Mouse (Mus musculus) small intestine, adult 2 months (tissue): ENCODE data around the gene Gdpd2. TPM values are rescaled to one million over a fixed set of nuclear protein-coding genes. Genes with fewer than 3 reads are reported as not detected.

ENCODE experiments used
- H3K27ac ChIP-seq: fragments of 200-500 bp; 2 replicates; pipeline ENCODE4 v1.5.1; 2012; ENCODE audit warnings: low read depth, low read length, control low read depth, inconsistent platforms; ENCODE audit not compliant: insufficient read depth
- H3K27me3 ChIP-seq: fragments of 200-500 bp; 2 replicates; pipeline ENCODE4 v1.6.1; 2012; ENCODE audit warnings: mild to moderate bottlenecking, moderate library complexity, low read length, inconsistent platforms; ENCODE audit not compliant: control insufficient read depth, insufficient read depth
- H3K36me3 ChIP-seq: fragments of 200-500 bp; 2 replicates; pipeline ENCODE4 v1.6.1; 2012; ENCODE audit warnings: mild to moderate bottlenecking, low read length, control low read depth, inconsistent platforms; ENCODE audit not compliant: control insufficient read depth, insufficient read depth
- H3K4me1 ChIP-seq: fragments of 200-500 bp; 2 replicates; pipeline ENCODE4 v1.6.1; 2012; ENCODE audit warnings: low read length, inconsistent platforms, mixed read lengths; ENCODE audit not compliant: control insufficient read depth, insufficient read depth, insufficient read length
- H3K4me3 ChIP-seq: fragments of 200-500 bp; 2 replicates; pipeline ENCODE4 v1.5.1; 2012; ENCODE audit warnings: low read depth, mild to moderate bottlenecking, control low read depth, inconsistent platforms, low read length, moderate library complexity
- CTCF ChIP-seq: fragments of 200-500 bp; IDR thresholded peaks from 2 replicates; pipeline ENCODE4 v1.5.1; 2012; ENCODE audit warnings: low read depth, mild to moderate bottlenecking, control low read depth, inconsistent platforms, low read length, moderate library complexity, mixed read lengths; ENCODE audit not compliant: insufficient replicate concordance, insufficient read length; ENCODE audit errors: extremely low read depth
- POLR2A ChIP-seq: fragments of 200-500 bp; IDR thresholded peaks from 2 replicates; pipeline ENCODE4 v1.6.1; 2012; ENCODE audit warnings: low read depth, mild to moderate bottlenecking, control low read depth, inconsistent platforms, low read length, moderate library complexity
- WGBS: fragments of 180-500 bp; shearing (Covaris S2); methylation state at CpG from one replicate; pipeline ENCODE4 v1.1.7; 2018; 5-methylcytosine and 5-hydroxymethylcytosine counted together
- polyA plus RNA-seq: library from polyadenylated mRNA; depleted of rRNA; stranded (reverse); fragments of >200 nt; gene quantifications from 2 replicates; pipeline ENCODE4 v1.2.3, GENCODE M21; 2012

Gene Gdpd2
- polyA plus RNA-seq, 1 experiment: 61.2 TPM

DNA sequence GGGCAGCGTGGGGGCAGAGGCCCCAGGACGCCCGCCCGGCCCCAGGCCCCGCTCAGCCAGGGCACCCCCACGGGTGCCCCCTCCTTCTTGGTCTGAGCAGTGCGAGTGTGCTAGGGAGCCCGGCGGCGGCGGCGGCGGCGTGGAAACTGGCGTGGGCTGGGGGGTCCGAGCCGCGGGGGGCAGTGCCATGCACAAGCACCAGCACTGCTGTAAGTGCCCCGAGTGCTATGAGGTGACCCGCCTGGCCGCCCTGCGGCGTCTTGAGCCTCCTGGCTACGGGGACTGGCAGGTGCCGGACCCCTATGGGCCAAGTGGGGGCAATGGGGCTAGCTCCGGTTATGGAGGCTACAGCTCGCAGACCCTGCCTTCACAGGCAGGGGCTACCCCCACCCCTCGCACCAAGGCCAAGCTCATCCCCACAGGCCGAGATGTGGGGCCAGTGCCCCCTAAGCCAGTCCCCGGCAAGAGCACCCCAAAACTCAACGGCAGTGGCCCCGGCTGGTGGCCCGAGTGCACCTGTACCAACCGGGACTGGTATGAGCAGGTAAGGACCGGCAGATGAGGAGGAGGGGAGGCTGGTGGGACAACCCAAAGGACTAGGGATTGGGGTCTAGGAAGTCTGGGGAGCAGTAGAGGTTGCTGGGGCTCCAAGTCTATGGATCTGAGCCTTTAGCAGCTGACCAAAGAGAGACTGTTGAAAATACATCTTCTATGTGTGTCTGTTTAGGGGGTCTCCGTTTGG, 38.4 kb downstream of the Gdpd2 start:
- WGBS: 21% methylated on average over 36 of the region's 36 CpGs
- no peak for TF ChIP-seq CTCF
- no peak for TF ChIP-seq POLR2A

DNA sequence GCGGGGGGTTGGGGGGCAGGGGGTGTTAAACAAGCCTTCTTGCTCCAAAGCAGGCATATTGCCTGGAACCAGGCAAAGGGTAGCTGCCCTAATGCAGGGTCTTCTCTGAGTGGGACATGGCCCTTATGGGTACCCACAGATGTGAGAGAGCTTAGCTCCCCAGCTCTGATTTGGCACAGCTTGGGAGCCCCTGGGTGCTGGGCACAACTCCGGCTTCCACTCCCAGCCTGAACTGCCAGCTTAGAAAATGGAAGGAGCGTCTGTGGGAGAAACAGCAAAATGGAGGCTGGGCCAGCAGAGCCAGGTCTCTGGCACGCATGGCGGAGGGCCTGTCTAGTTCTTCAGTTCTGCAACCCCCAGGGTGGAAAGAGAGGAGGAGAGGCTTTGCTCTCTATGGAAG, 39.6 kb downstream of the Gdpd2 start:
- H3K27ac ChIP-seq: no peak overlapping the region
- H3K27me3 ChIP-seq: no peaks in the 10 kb centered on the region
- H3K36me3 ChIP-seq: no peaks in the 10 kb centered on the region
- 0 out of 2 replicates have a peak, but pooled peaks cover 5% of the 10 kb centered on the region for H3K4me1 ChIP-seq
- H3K4me3 ChIP-seq: no peak overlapping the region
- TF ChIP-seq POLR2A (no peak), CTCF (no peak)
- 96% methylated on average over 5 of the region's 5 CpGs for WGBS

More for the DNA sequence above, 38.4 kb downstream of the Gdpd2 start:
- H3K4me3 ChIP-seq: peak overlapping the region; percentile 53
- H3K27ac ChIP-seq: no peak overlapping the region
- H3K4me1 ChIP-seq: 0 out of 2 replicates have a peak, but pooled peaks cover 5% of the 10 kb centered on the region
- no peaks in the 10 kb centered on the region for H3K36me3 ChIP-seq
- no peaks in the 10 kb centered on the region for H3K27me3 ChIP-seq

DNA sequence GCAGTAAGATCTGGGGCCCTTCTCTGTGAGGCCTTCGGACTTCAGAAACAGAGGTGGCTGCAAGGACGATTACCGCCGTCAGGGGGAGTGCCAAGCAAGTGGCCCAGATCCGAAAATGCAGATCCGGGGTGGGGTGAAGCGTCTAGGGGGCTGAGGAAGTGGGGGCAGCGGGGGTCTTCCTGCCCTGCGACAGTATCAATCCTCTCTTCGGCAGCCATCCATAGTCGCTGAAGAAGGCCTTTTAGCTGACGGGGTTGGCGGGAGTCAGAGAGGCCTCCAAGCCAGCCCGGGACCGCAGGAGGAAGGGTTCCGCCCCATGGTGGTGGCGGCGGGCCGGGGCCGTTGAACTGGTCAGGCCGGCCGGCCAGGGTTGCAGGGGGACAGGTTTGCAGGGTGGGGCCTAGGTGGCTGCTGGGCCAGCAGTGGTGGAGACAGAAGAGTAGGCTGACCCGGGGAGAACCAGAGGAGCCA, 44.7 kb downstream of the Gdpd2 start:
- Histone ChIP-seq H3K27me3 (no peaks in the 10 kb centered on the region), H3K27ac (peak overlapping the region; percentile 45; the same call in 1 of the 2 replicates), H3K4me3 (peak overlapping the region; percentile 72), H3K36me3 (no peaks in the 10 kb centered on the region), H3K4me1 (peaks cover 3% of the 10 kb centered on the region)
- 11% methylated on average over 23 of the region's 23 CpGs for WGBS
- TF ChIP-seq CTCF (peak; percentile 70; the same call in 1 of the 2 replicates), POLR2A (no peak)

DNA sequence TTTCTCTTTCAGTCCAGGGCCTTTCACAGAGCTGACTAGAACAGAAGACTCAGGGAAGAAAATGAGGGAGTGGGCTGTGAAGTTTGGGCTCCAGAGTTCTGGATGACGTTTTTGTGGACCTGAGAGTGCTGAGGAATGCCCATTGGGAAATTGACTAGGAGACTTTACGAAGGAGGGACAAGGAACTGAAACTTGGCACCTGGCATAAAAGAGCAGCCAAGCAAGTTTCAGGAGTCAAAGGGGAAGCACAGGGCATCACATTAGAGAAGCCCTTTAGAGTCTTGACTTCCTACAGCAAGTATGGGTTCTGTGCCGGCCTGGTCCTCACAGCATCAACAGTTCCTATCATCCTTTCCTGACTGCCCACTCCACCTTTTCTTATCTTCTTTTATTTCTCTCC, 45.7 kb downstream of the Gdpd2 start:
- Histone ChIP-seq H3K27me3 (no peaks in the 10 kb centered on the region), H3K36me3 (no peaks in the 10 kb centered on the region), H3K27ac (no peak overlapping the region), H3K4me3 (no peak overlapping the region), H3K4me1 (peaks cover 3% of the 10 kb centered on the region)
- WGBS: 64% methylated on average over 3 of the region's 3 CpGs
- TF ChIP-seq CTCF (no peak), POLR2A (no peak)

DNA sequence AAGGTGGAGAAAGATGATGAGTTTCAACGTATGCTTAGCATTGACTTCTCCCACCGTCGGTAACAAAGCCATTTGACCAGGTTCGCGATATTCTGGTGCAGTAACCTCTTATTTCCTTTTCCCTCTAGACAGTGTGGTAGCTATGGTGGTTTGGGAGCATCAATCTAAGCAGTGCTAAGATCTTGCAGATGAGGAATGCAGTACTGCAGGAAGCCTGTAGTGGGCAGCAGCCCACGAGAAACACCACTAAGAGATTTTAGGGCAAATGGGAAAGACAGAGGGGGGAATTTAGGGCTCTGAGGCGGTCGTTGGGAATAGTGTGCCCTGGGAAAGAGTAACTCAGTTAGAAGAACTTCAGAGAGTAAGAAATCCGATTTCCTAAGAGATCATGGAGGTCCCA, 46.8 kb downstream of the Gdpd2 start:
- peak overlapping the region; percentile 60; the same call in 1 of the 2 replicates for H3K27ac ChIP-seq
- H3K4me3 ChIP-seq: no peak overlapping the region
- no peaks in the 10 kb centered on the region for H3K27me3 ChIP-seq
- TF ChIP-seq CTCF: peak; percentile 44; the same call in 1 of the 2 replicates
- no peak for TF ChIP-seq POLR2A
- peaks cover 3% of the 10 kb centered on the region for H3K4me1 ChIP-seq
- whole genome bisulfite sequencing: 10% methylated on average over 9 of the region's 9 CpGs
- H3K36me3 ChIP-seq: no peaks in the 10 kb centered on the region

DNA sequence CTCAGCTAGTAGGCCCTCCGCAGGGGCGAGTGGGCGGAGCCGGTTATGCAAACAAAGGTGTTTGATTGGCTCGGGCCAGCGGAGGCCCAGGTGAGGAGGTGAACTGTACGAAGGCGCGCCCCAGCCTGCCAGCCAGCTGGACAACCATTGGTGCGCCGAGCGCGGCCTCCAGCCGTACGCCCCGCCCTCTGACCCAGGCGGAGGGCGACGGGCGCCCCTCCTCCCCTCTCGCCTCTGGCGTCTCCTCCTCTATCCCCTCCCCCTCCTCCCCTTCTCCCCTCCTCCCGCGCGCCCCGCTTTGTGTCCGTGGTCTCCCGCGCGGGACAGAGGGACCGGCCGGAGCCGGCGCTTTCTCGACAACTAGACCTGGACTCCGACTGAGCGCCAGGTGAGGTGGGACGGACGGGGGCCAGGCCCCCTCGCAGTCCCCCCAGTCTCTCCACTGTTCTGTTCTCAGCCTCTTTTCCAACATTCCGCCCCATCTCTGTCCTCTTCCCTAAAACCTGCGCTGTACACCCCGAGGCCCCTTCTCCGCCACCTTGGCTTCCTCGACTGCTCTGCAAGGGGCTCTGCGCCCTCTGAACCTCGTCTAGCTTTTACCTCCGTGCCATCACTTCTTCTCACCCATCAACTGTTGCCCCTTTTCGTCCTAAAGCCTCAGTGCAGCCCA, 47.4 kb downstream of the Gdpd2 start:
- TF ChIP-seq POLR2A (no peak; the same call in 1 of the 2 replicates), CTCF (no peak)

More for the DNA sequence above, 47.4 kb downstream of the Gdpd2 start:
- peaks cover 3% of the 10 kb centered on the region for H3K4me1 ChIP-seq
- H3K36me3 ChIP-seq: no peaks in the 10 kb centered on the region
- peak overlapping the region; percentile 92 for H3K27ac ChIP-seq
- 17% methylated on average over 40 of the region's 49 CpGs for WGBS
- H3K27me3 ChIP-seq: no peaks in the 10 kb centered on the region
- peak overlapping the region; percentile 99 for H3K4me3 ChIP-seq
